Mouse (Mus musculus): Measurements from ENCODE around the gene Olfr694.

GRCm38 (mm10) chr7:106644222-106644870 lies 47.3 kb downstream of the Olfr694 start:
- TF ChIP-seq CTCF (IDR thresholded peaks at IDR 0.05; ENCODE audit: low read depth) (no peak), EP300 (IDR thresholded peaks at IDR 0.05; ENCODE audit: low read depth) (no peak)
